9 mouse cellular contexts compared by ENCODE assay signal in genomic region chr7:45123186-45123570, GRCm38 (mm10). TPM values are rescaled to one million over a fixed set of nuclear protein-coding genes. Genes with fewer than 3 reads are reported as not detected.
DNase-seq lines count a peak whose midpoint lies in the region; ATAC-seq and TF ChIP-seq lines count a peak whose summit lies in the region.
"Had no signal": no experiment of that assay in that cellular context is flagged by ENCODE, and none has a peak within 500 bp of the region (broad histone marks: within the 10 kb centered on the region; RNA-seq: fewer than 3 reads in every experiment).

No protein-coding gene starts in this region.

- no peaks in the 10 kb centered on the region for H3K9me3 ChIP-seq in lung, embryonic 15.5 days
- no peaks in the 10 kb centered on the region for H3K9me3 ChIP-seq in liver, embryonic 16.5 days (replicated peaks; ENCODE audit: control insufficient read depth, low read length)
- H3K9me3 ChIP-seq in stomach, embryonic 16.5 days (replicated peaks; ENCODE audit: control insufficient read depth, low read length) = no peaks in the 10 kb centered on the region

- WGBS in lung, embryonic 15.5 days = 15% methylated on average over 12 of the region's 12 CpGs
- 8% methylated on average over 12 of the region's 12 CpGs for WGBS in bone marrow, adult 2 months
- WGBS in liver, embryonic 16.5 days (ENCODE audit: insufficient replicate concordance) = 7% methylated on average over 12 of the region's 12 CpGs
- WGBS in stomach, embryonic 16.5 days = 13% methylated on average over 12 of the region's 12 CpGs

- TF ChIP-seq CTCF in bone marrow, adult 2 months (IDR thresholded peaks at IDR 0.05; ENCODE audit: control insufficient read depth, insufficient read depth, low read length) = no peak

- no peak; the same call in 1 of the 2 replicates for TF ChIP-seq POLR2A in bone marrow, adult 2 months (IDR thresholded peaks at IDR 0.05; ENCODE audit: borderline replicate concordance, control insufficient read depth, low read depth, low read length)

- H3K36me3 ChIP-seq in lung, embryonic 15.5 days = peaks cover 65% of the 10 kb centered on the region
- H3K36me3 ChIP-seq in liver, embryonic 16.5 days (ENCODE audit: control insufficient read depth, insufficient read depth) = peaks cover 48% of the 10 kb centered on the region
- H3K36me3 ChIP-seq in stomach, embryonic 16.5 days (ENCODE audit: control insufficient read depth, insufficient read depth, low read length) = peaks cover 27% of the 10 kb centered on the region

- H3K4me2 ChIP-seq in lung, embryonic 15.5 days = peak overlapping the region; percentile 61
- peak overlapping the region; percentile 77 for H3K4me2 ChIP-seq in liver, embryonic 16.5 days (ENCODE audit: low read depth, low read length)
- H3K4me2 ChIP-seq in stomach, embryonic 16.5 days (ENCODE audit: low read depth, low read length) = peak overlapping the region; percentile 76

- no peaks in the 10 kb centered on the region for H3K27me3 ChIP-seq in lung, embryonic 15.5 days
- H3K27me3 ChIP-seq in liver, embryonic 16.5 days (ENCODE audit: control insufficient read depth, insufficient read depth, low read depth, low read length) = no peaks in the 10 kb centered on the region
- H3K27me3 ChIP-seq in stomach, embryonic 16.5 days (ENCODE audit: control insufficient read depth, insufficient read depth, low read length) = no peaks in the 10 kb centered on the region

- peak overlapping the region; percentile 91 for H3K4me3 ChIP-seq in lung, embryonic 15.5 days
- peak overlapping the region; percentile 76 for H3K4me3 ChIP-seq in bone marrow, adult 2 months (replicated peaks; ENCODE audit: control insufficient read depth, low read depth, low read length)
- peak overlapping the region; percentile 77 for H3K4me3 ChIP-seq in liver, embryonic 16.5 days (ENCODE audit: low read depth, low read length)
- peak overlapping the region; percentile 69 for H3K4me3 ChIP-seq in stomach, embryonic 16.5 days (replicated peaks; ENCODE audit: low read length)

- peak overlapping the region; percentile 84 for H3K27ac ChIP-seq in lung, embryonic 15.5 days
- H3K27ac ChIP-seq in bone marrow, adult 2 months (ENCODE audit: control insufficient read depth, insufficient read depth, low read depth, low read length, poor library complexity) = peak overlapping the region; percentile 79
- no peak overlapping the region for H3K27ac ChIP-seq in liver, embryonic 16.5 days (ENCODE audit: low read length)
- H3K27ac ChIP-seq in stomach, embryonic 16.5 days (ENCODE audit: low read length) = peak overlapping the region; percentile 66; the same call in 1 of the 2 replicates

- peaks cover 53% of the 10 kb centered on the region for H3K4me1 ChIP-seq in lung, embryonic 15.5 days
- peaks cover 14% of the 10 kb centered on the region; the same call in 1 of the 2 replicates for H3K4me1 ChIP-seq in bone marrow, adult 2 months (ENCODE audit: control insufficient read depth, insufficient read depth, low read length)
- peaks cover 46% of the 10 kb centered on the region for H3K4me1 ChIP-seq in liver, embryonic 16.5 days (ENCODE audit: control insufficient read depth, low read depth, low read length)
- peaks cover 39% of the 10 kb centered on the region for H3K4me1 ChIP-seq in stomach, embryonic 16.5 days (ENCODE audit: control insufficient read depth, insufficient read depth, low read length)

- no peak for ATAC-seq in lung, embryonic 15.5 days (ENCODE audit: borderline replicate concordance, extremely low read depth, low FRiP score, low TSS enrichment)
- no peak for ATAC-seq in liver, embryonic 16.5 days (ENCODE audit: low read depth)
- no peak for ATAC-seq in stomach, embryonic 16.5 days (ENCODE audit: insufficient read depth, low FRiP score)

- DNase-seq in lung, postnatal 14 days = no peak
- peak; percentile 51 for DNase-seq in heart, postnatal 4 days
- DNase-seq in layer of hippocampus, adult 8-10 months (ENCODE audit: low spot score in 2 of 2) = no peak
- DNase-seq in embryo, embryonic 9.5 days (ENCODE audit: extremely low spot score) = no peak

- H3K9ac ChIP-seq in lung, embryonic 15.5 days = peak overlapping the region; percentile 97
- H3K9ac ChIP-seq in liver, embryonic 16.5 days (ENCODE audit: low read depth, low read length) = peak overlapping the region; percentile 79
- peak overlapping the region; percentile 88 for H3K9ac ChIP-seq in stomach, embryonic 16.5 days (ENCODE audit: low read length)

RNA-seq across cellular contexts. Expression of gene Rps11, which starts 1.1 kb away (rescaled TPM):
- 1,432 and 1,559 TPM in 2 replicates for polyA plus RNA-seq in lung, embryonic 15.5 days (2015; fragmentation: Nextera tagmentation; extraction: Ambion mirVana)
- polyA plus RNA-seq in bone marrow, adult 2 months (2011; ENCODE audit: insufficient read depth, insufficient read length, low replicate concordance, missing spikeins) = 982 and 1,240 TPM in 2 replicates
- 100 to 1,000 TPM; 846 to 864 TPM for total RNA-seq in heart, postnatal 4 days (2021)
- 646 and 744 TPM in 2 replicates for polyA plus RNA-seq in liver, embryonic 16.5 days (2015; fragmentation: Nextera tagmentation; extraction: Ambion mirVana)
- polyA plus RNA-seq in stomach, embryonic 16.5 days (2015; fragmentation: Nextera tagmentation; extraction: Ambion mirVana) = 1,225 and 1,374 TPM in 2 replicates
- total RNA-seq in layer of hippocampus, adult 8-10 months (2022) = 100 to 1,000 TPM; 439 to 619 (median 513) TPM

RNA-seq across cellular contexts. Expression of gene Rpl13a, which starts 5.4 kb away (rescaled TPM):
- 1,187 and 1,308 TPM in 2 replicates for polyA plus RNA-seq in lung, embryonic 15.5 days (2015; fragmentation: Nextera tagmentation; extraction: Ambion mirVana)
- 2,527 and 4,441 TPM in 2 replicates for polyA plus RNA-seq in bone marrow, adult 2 months (2011; ENCODE audit: insufficient read depth, insufficient read length, low replicate concordance, missing spikeins)
- total RNA-seq in heart, postnatal 4 days (2021) = 1,000 to 10,000 TPM; 1,039 to 1,207 TPM
- 558 and 645 TPM in 2 replicates for polyA plus RNA-seq in liver, embryonic 16.5 days (2015; fragmentation: Nextera tagmentation; extraction: Ambion mirVana)
- polyA plus RNA-seq in stomach, embryonic 16.5 days (2015; fragmentation: Nextera tagmentation; extraction: Ambion mirVana) = 1,102 and 1,332 TPM in 2 replicates
- 1,000 to 10,000 TPM in 1 of 4 experiments, 100 to 1,000 TPM in 3; 731 to 1,022 (median 859) TPM for total RNA-seq in layer of hippocampus, adult 8-10 months (2022)

RNA-seq across cellular contexts. Expression of gene Gm45713, which starts 12.9 kb away (rescaled TPM):
- 0.19 and 0.20 TPM in 2 replicates for polyA plus RNA-seq in lung, embryonic 15.5 days (2015; fragmentation: Nextera tagmentation; extraction: Ambion mirVana)
- polyA plus RNA-seq in bone marrow, adult 2 months (2011; ENCODE audit: insufficient read depth, insufficient read length, low replicate concordance, missing spikeins) = not detected in 2 replicates
- total RNA-seq in heart, postnatal 4 days (2021) = not detected
- polyA plus RNA-seq in liver, embryonic 16.5 days (2015; fragmentation: Nextera tagmentation; extraction: Ambion mirVana) = 0.12 TPM in 1 of 2 replicates, not detected in the other
- polyA plus RNA-seq in stomach, embryonic 16.5 days (2015; fragmentation: Nextera tagmentation; extraction: Ambion mirVana) = not detected in 2 replicates
- not detected for total RNA-seq in layer of hippocampus, adult 8-10 months (2022)
- total RNA-seq: left cerebral cortex, postnatal 10 days had no signal

RNA-seq across cellular contexts. Expression of gene Flt3l, which starts 13.1 kb away (rescaled TPM):
- polyA plus RNA-seq in lung, embryonic 15.5 days (2015; fragmentation: Nextera tagmentation; extraction: Ambion mirVana) = 1.5 and 8.3 TPM in 2 replicates
- 32.5 and 85.0 TPM in 2 replicates for polyA plus RNA-seq in bone marrow, adult 2 months (2011; ENCODE audit: insufficient read depth, insufficient read length, low replicate concordance, missing spikeins)
- 1 to 10 TPM; 1.5 to 2.1 TPM for total RNA-seq in heart, postnatal 4 days (2021)
- polyA plus RNA-seq in liver, embryonic 16.5 days (2015; fragmentation: Nextera tagmentation; extraction: Ambion mirVana) = 3.0 and 3.1 TPM in 2 replicates
- polyA plus RNA-seq in stomach, embryonic 16.5 days (2015; fragmentation: Nextera tagmentation; extraction: Ambion mirVana) = 2.2 and 2.8 TPM in 2 replicates
- total RNA-seq in layer of hippocampus, adult 8-10 months (2022) = 10 to 100 TPM; 10.0 to 12.0 (median 10.4) TPM

RNA-seq across cellular contexts. Expression of gene Fcgrt, which starts 19.5 kb away (rescaled TPM):
- 73.6 and 83.1 TPM in 2 replicates for polyA plus RNA-seq in lung, embryonic 15.5 days (2015; fragmentation: Nextera tagmentation; extraction: Ambion mirVana)
- 13.9 and 19.1 TPM in 2 replicates for polyA plus RNA-seq in bone marrow, adult 2 months (2011; ENCODE audit: insufficient read depth, insufficient read length, low replicate concordance, missing spikeins)
- 10 to 100 TPM; 35.3 to 41.1 TPM for total RNA-seq in heart, postnatal 4 days (2021)
- polyA plus RNA-seq in liver, embryonic 16.5 days (2015; fragmentation: Nextera tagmentation; extraction: Ambion mirVana) = 50.6 and 56.1 TPM in 2 replicates
- 138 and 149 TPM in 2 replicates for polyA plus RNA-seq in stomach, embryonic 16.5 days (2015; fragmentation: Nextera tagmentation; extraction: Ambion mirVana)
- 10 to 100 TPM; 16.8 to 23.4 (median 20.1) TPM for total RNA-seq in layer of hippocampus, adult 8-10 months (2022)
